Mouse (Mus musculus): ENCODE results near the gene Fhl2. TPM values are rescaled to one million over a fixed set of nuclear protein-coding genes. Genes with fewer than 3 reads are reported as not detected.

The Fhl2 gene
- polyA plus RNA-seq, 1 experiment from 2014 or later: 55.3 TPM

- H3K36me3 ChIP-seq (ENCODE audit: control insufficient read depth, insufficient read depth): peaks cover 59% of the 10 kb centered on the region
- H3K9ac ChIP-seq (ENCODE audit: low read depth, low read length): no peak overlapping the region
- H3K27ac ChIP-seq (ENCODE audit: low read depth, low read length): no peak overlapping the region
- no peak for ATAC-seq
- H3K4me1 ChIP-seq (replicated peaks; ENCODE audit: control insufficient read depth, insufficient read depth, low read length): no peaks in the 10 kb centered on the region
- no peaks in the 10 kb centered on the region for H3K9me3 ChIP-seq (ENCODE audit: control insufficient read depth)
- no peak overlapping the region for H3K4me3 ChIP-seq (ENCODE audit: low read depth, low read length)
- H3K4me2 ChIP-seq (replicated peaks; ENCODE audit: low read depth): no peak overlapping the region
- WGBS: 98% methylated on average over 5 of the region's 5 CpGs
- no peak for TF ChIP-seq CTCF (IDR thresholded peaks at IDR 0.05; ENCODE audit: low read depth)
- H3K27me3 ChIP-seq (replicated peaks; ENCODE audit: control insufficient read depth, insufficient read depth, low read length): no peaks in the 10 kb centered on the region
Observed at GRCm38 (mm10) chr1:43120950-43121349, 75.8 kb downstream of the Fhl2 start.

- Histone ChIP-seq H3K36me3 (ENCODE audit: control insufficient read depth, insufficient read depth) (peaks cover 35% of the 10 kb centered on the region), H3K4me2 (replicated peaks; ENCODE audit: low read depth) (no peak overlapping the region), H3K9me3 (ENCODE audit: control insufficient read depth) (no peaks in the 10 kb centered on the region), H3K4me1 (replicated peaks; ENCODE audit: control insufficient read depth, insufficient read depth, low read length) (no peaks in the 10 kb centered on the region), H3K27me3 (replicated peaks; ENCODE audit: control insufficient read depth, insufficient read depth, low read length) (no peaks in the 10 kb centered on the region), H3K9ac (ENCODE audit: low read depth, low read length) (no peak overlapping the region), H3K27ac (ENCODE audit: low read depth, low read length) (no peak overlapping the region), H3K4me3 (ENCODE audit: low read depth, low read length) (no peak overlapping the region)
- 96% methylated on average over 8 of the region's 8 CpGs for WGBS
- TF ChIP-seq CTCF (IDR thresholded peaks at IDR 0.05; ENCODE audit: low read depth): no peak
- ATAC-seq: no peak
Observed at GRCm38 (mm10) chr1:43117435-43117834, 79.3 kb downstream of the Fhl2 start.

- no peak for ATAC-seq
- WGBS: 83% methylated on average over 2 of the region's 2 CpGs
- peaks cover 35% of the 10 kb centered on the region for H3K36me3 ChIP-seq (ENCODE audit: control insufficient read depth, insufficient read depth)
Observed at GRCm38 (mm10) chr1:43112882-43113281, 83.9 kb downstream of the Fhl2 start.

GRCm38 (mm10) chr1:43110556-43110955 lies 86.2 kb downstream of the Fhl2 start:
- no peak overlapping the region for H3K27ac ChIP-seq (ENCODE audit: low read depth, low read length)
- H3K4me3 ChIP-seq (ENCODE audit: low read depth, low read length): no peak overlapping the region
- no peak for ATAC-seq
- H3K36me3 ChIP-seq (ENCODE audit: control insufficient read depth, insufficient read depth): peaks cover 32% of the 10 kb centered on the region
- no peaks in the 10 kb centered on the region for H3K27me3 ChIP-seq (replicated peaks; ENCODE audit: control insufficient read depth, insufficient read depth, low read length)
- H3K9ac ChIP-seq (ENCODE audit: low read depth, low read length): no peak overlapping the region
- WGBS: 51% methylated on average over 4 of the region's 4 CpGs
- H3K9me3 ChIP-seq (ENCODE audit: control insufficient read depth): no peaks in the 10 kb centered on the region
- no peak overlapping the region for H3K4me2 ChIP-seq (replicated peaks; ENCODE audit: low read depth)
- no peaks in the 10 kb centered on the region for H3K4me1 ChIP-seq (replicated peaks; ENCODE audit: control insufficient read depth, insufficient read depth, low read length)
- TF ChIP-seq CTCF (IDR thresholded peaks at IDR 0.05; ENCODE audit: low read depth): peak; percentile 84

More at GRCm38 (mm10) chr1:43112882-43113281, 83.9 kb downstream of the Fhl2 start:
- Histone ChIP-seq H3K9me3 (ENCODE audit: control insufficient read depth) (no peaks in the 10 kb centered on the region), H3K27me3 (replicated peaks; ENCODE audit: control insufficient read depth, insufficient read depth, low read length) (no peaks in the 10 kb centered on the region), H3K4me3 (ENCODE audit: low read depth, low read length) (no peak overlapping the region), H3K9ac (ENCODE audit: low read depth, low read length) (no peak overlapping the region), H3K4me2 (replicated peaks; ENCODE audit: low read depth) (no peak overlapping the region), H3K4me1 (replicated peaks; ENCODE audit: control insufficient read depth, insufficient read depth, low read length) (no peaks in the 10 kb centered on the region), H3K27ac (ENCODE audit: low read depth, low read length) (no peak overlapping the region)
- TF ChIP-seq CTCF (IDR thresholded peaks at IDR 0.05; ENCODE audit: low read depth): peak; percentile 85

GRCm38 (mm10) chr1:43108729-43109128 lies 88.1 kb downstream of the Fhl2 start:
- no peak overlapping the region for H3K4me3 ChIP-seq (ENCODE audit: low read depth, low read length)
- TF ChIP-seq CTCF (IDR thresholded peaks at IDR 0.05; ENCODE audit: low read depth): no peak
- no peak overlapping the region for H3K27ac ChIP-seq (ENCODE audit: low read depth, low read length)
- H3K27me3 ChIP-seq (replicated peaks; ENCODE audit: control insufficient read depth, insufficient read depth, low read length): no peaks in the 10 kb centered on the region
- H3K9me3 ChIP-seq (ENCODE audit: control insufficient read depth): no peaks in the 10 kb centered on the region
- no peaks in the 10 kb centered on the region for H3K4me1 ChIP-seq (replicated peaks; ENCODE audit: control insufficient read depth, insufficient read depth, low read length)
- no peak overlapping the region for H3K4me2 ChIP-seq (replicated peaks; ENCODE audit: low read depth)
- WGBS: 79% methylated on average over 2 of the region's 2 CpGs
- H3K36me3 ChIP-seq (ENCODE audit: control insufficient read depth, insufficient read depth): peaks cover 28% of the 10 kb centered on the region
- no peak overlapping the region for H3K9ac ChIP-seq (ENCODE audit: low read depth, low read length)
- no peak for ATAC-seq

- H3K27ac ChIP-seq (ENCODE audit: low read depth, low read length): peak within 1 kb of the TSS; percentile 97
- H3K4me1 ChIP-seq (replicated peaks; ENCODE audit: control insufficient read depth, insufficient read depth, low read length): no peaks in the 10 kb centered on the region
- TF ChIP-seq CTCF (IDR thresholded peaks at IDR 0.05; ENCODE audit: low read depth): no peak
- under 1% methylated on average over 55 of the region's 57 CpGs for WGBS
- peak; percentile 96 for ATAC-seq
- peaks cover 14% of the 10 kb centered on the region for H3K36me3 ChIP-seq (ENCODE audit: control insufficient read depth, insufficient read depth)
- H3K4me2 ChIP-seq (replicated peaks; ENCODE audit: low read depth): peak within 1 kb of the TSS; percentile 74
- H3K9ac ChIP-seq (ENCODE audit: low read depth, low read length): peak within 1 kb of the TSS; percentile 90
- no peaks in the 10 kb centered on the region for H3K27me3 ChIP-seq (replicated peaks; ENCODE audit: control insufficient read depth, insufficient read depth, low read length)
- H3K9me3 ChIP-seq (ENCODE audit: control insufficient read depth): no peaks in the 10 kb centered on the region
- peak within 1 kb of the TSS; percentile 91 for H3K4me3 ChIP-seq (ENCODE audit: low read depth, low read length)
Observed at GRCm38 (mm10) chr1:43098031-43098984, 98.5 kb downstream of the Fhl2 start, which contains the start of the genes Tgfbrap1 and AI597479. Gene Tgfbrap1, minus strand, starts transcription at chr1:43098637. Gene AI597479, plus strand, starts transcription at chr1:43098710.

Data from intestine, postnatal 0 days (tissue).